Mouse (Mus musculus): ENCODE data around the gene Pdzd2.

GRCm38 (mm10) chr15:12473596-12473995 is 266.1 kb downstream of the Pdzd2 start:
- TF ChIP-seq TAL1 (IDR thresholded peaks at IDR 0.05; ENCODE audit: low read length), result no peak
- TF ChIP-seq GATA1 (IDR thresholded peaks at IDR 0.05; ENCODE audit: low read length), result no peak
